Mouse (Mus musculus) 3T3-L1 (cell line): ENCODE data around the gene Igsf21.
A peak's percentile ranks its signal among the peaks of the same experiment; 100 is the strongest.

Experiments used
- DNase-seq: peaks from one replicate; pipeline ENCODE4 v3.0.0-alpha.2; 2015; ENCODE audit warnings: low read depth, low spot score

The Igsf21 gene

GRCm38 (mm10) chr4:140143884-140144525 lies 102.6 kb downstream of the Igsf21 start:
- no peak for DNase-seq

- DNase-seq = no peak
Measured at GRCm38 (mm10) chr4:140143178-140143577, 103.4 kb downstream of the Igsf21 start.

GRCm38 (mm10) chr4:140140485-140140884 lies 106.1 kb downstream of the Igsf21 start:
- no peak for DNase-seq

GRCm38 (mm10) chr4:140138846-140139245 lies 107.7 kb downstream of the Igsf21 start:
- peak; percentile 9 for DNase-seq

GRCm38 (mm10) chr4:140131625-140132321 lies 114.8 kb downstream of the Igsf21 start:
- no peak for DNase-seq

GRCm38 (mm10) chr4:140131201-140131600 lies 115.4 kb downstream of the Igsf21 start:
- DNase-seq = no peak

- no peak for DNase-seq
Measured at GRCm38 (mm10) chr4:140129553-140130275, 116.9 kb downstream of the Igsf21 start.

GRCm38 (mm10) chr4:140128116-140128515 lies 118.5 kb downstream of the Igsf21 start:
- no peak for DNase-seq

- DNase-seq = no peak
Measured at GRCm38 (mm10) chr4:140125806-140126205, 120.8 kb downstream of the Igsf21 start.

GRCm38 (mm10) chr4:140122534-140122933 lies 124.0 kb downstream of the Igsf21 start:
- DNase-seq = no peak

GRCm38 (mm10) chr4:140117275-140117691 lies 129.3 kb downstream of the Igsf21 start:
- DNase-seq = no peak

GRCm38 (mm10) chr4:140115756-140116155 lies 130.8 kb downstream of the Igsf21 start:
- no peak for DNase-seq

GRCm38 (mm10) chr4:140115053-140115452 lies 131.5 kb downstream of the Igsf21 start:
- no peak for DNase-seq

GRCm38 (mm10) chr4:140113690-140114475 lies 132.7 kb downstream of the Igsf21 start:
- no peak for DNase-seq

- DNase-seq = no peak
Measured at GRCm38 (mm10) chr4:140109626-140109948, 137.0 kb downstream of the Igsf21 start.

- DNase-seq = no peak
Measured at GRCm38 (mm10) chr4:140108871-140109625, 137.5 kb downstream of the Igsf21 start.

GRCm38 (mm10) chr4:140107161-140107560 lies 139.4 kb downstream of the Igsf21 start:
- DNase-seq = no peak

GRCm38 (mm10) chr4:140104795-140105194 lies 141.8 kb downstream of the Igsf21 start:
- DNase-seq = no peak

GRCm38 (mm10) chr4:140103341-140104027 lies 143.1 kb downstream of the Igsf21 start:
- DNase-seq = no peak

GRCm38 (mm10) chr4:140102581-140103200 lies 143.9 kb downstream of the Igsf21 start:
- no peak for DNase-seq
